Mouse (Mus musculus) adipocyte (in vitro differentiated cells): Measurements from ENCODE around the gene Hivep1.

Experiments used
- DNase-seq: peaks from one replicate; pipeline ENCODE4 v3.0.0-alpha.2; 2016; ENCODE audit warnings: low spot score

Hivep1 gene

GRCm38 (mm10) chr13:42233741-42234419 is 182.1 kb downstream of the Hivep1 start:
- no peak for DNase-seq

- DNase-seq = no peak
Observed at GRCm38 (mm10) chr13:42238520-42238919, 186.7 kb downstream of the Hivep1 start.

- DNase-seq = no peak
Observed at GRCm38 (mm10) chr13:42242131-42242530, 190.3 kb downstream of the Hivep1 start.
